Mouse (Mus musculus): ENCODE measurements around the gene Cpeb3. TPM values are rescaled to one million over a fixed set of nuclear protein-coding genes. Genes with fewer than 3 reads are reported as not detected.
"Not testable (repeated sequence)": the region's sequence is repeated elsewhere in the genome, so short reads cannot be mapped to it uniquely, and the experiment has no call there.

Gene Cpeb3
- total RNA-seq, 1 experiment, result 1.8 TPM

GRCm38 (mm10) chr19:37237712-37238437 is 29.5 kb upstream of the Cpeb3 start:
- DNase-seq (ENCODE audit: low read depth, low spot score), result no peak
- peaks cover 0 to 4% of the 10 kb centered on the region in 2 experiments; a peak in 3 of 4 replicates for H3K4me1 ChIP-seq (ENCODE audit: control insufficient read depth in 2 of 2, insufficient read depth in 2 of 2, low read length in 2 of 2, poor library complexity in 1 of 2)
- H3K36me3 ChIP-seq (ENCODE audit: control insufficient read depth, insufficient read depth, low read length, poor library complexity, severe bottlenecking), result no peaks in the 10 kb centered on the region
- no peak overlapping the region for H3K9ac ChIP-seq (ENCODE audit: insufficient read depth, low read depth, low read length, poor library complexity, severe bottlenecking)
- no peak overlapping the region for H3K27ac ChIP-seq (ENCODE audit: insufficient read depth, low read depth, low read length, poor library complexity, severe bottlenecking)
- in situ Hi-C loops (cut with MboI; ENCODE audit: low sequenced_read_pairs in 2 of 2, unreplicated experiment in 2 of 2), result no loop called here
- H3K4me3 ChIP-seq (ENCODE audit: insufficient read depth in 1 of 2, low read depth in 1 of 2, low read length in 2 of 2, poor library complexity in 1 of 2, severe bottlenecking in 1 of 2), result peak overlapping the region in 1 of 2 experiments; percentile 32; a peak in 2 of 4 replicates
- no peak for TF ChIP-seq ZC3H11A (IDR thresholded peaks at IDR 0.05; ENCODE audit: borderline replicate concordance, low read depth, low read length)
- TF ChIP-seq CHD2 (IDR thresholded peaks at IDR 0.05; ENCODE audit: low read depth, low read length), result no peak
- TF ChIP-seq ZNF384 (IDR thresholded peaks at IDR 0.05; ENCODE audit: low read depth, low read length), result no peak
- TF ChIP-seq HCFC1 (IDR thresholded peaks at IDR 0.05; ENCODE audit: borderline replicate concordance, insufficient read depth, low read length), result no peak
- no peak for TF ChIP-seq MAFK (IDR thresholded peaks at IDR 0.05; ENCODE audit: insufficient read depth, low read depth, low read length)
- no peaks in the 10 kb centered on the region for H3K9me3 ChIP-seq (ENCODE audit: control insufficient read depth, insufficient read depth, low read depth, low read length)

- Histone ChIP-seq H3K9ac (ENCODE audit: insufficient read depth, low read depth, low read length, poor library complexity, severe bottlenecking) (no peak overlapping the region), H3K9me3 (ENCODE audit: control insufficient read depth, insufficient read depth, low read depth, low read length) (no peaks in the 10 kb centered on the region), H3K36me3 (ENCODE audit: control insufficient read depth, insufficient read depth, low read length, poor library complexity, severe bottlenecking) (no peaks in the 10 kb centered on the region), H3K4me3 (ENCODE audit: insufficient read depth in 1 of 2, low read depth in 1 of 2, low read length in 2 of 2, poor library complexity in 1 of 2, severe bottlenecking in 1 of 2) (no peak overlapping the region), H3K4me1 (ENCODE audit: control insufficient read depth in 2 of 2, insufficient read depth in 2 of 2, low read length in 2 of 2, poor library complexity in 1 of 2) (peaks cover 0 to 4% of the 10 kb centered on the region in 2 experiments; a peak in 3 of 4 replicates), H3K27ac (ENCODE audit: insufficient read depth, low read depth, low read length, poor library complexity, severe bottlenecking) (no peak overlapping the region)
- in situ Hi-C loops (cut with MboI; ENCODE audit: low sequenced_read_pairs in 2 of 2, unreplicated experiment in 2 of 2), result no loop called here
- TF ChIP-seq ZC3H11A (IDR thresholded peaks at IDR 0.05; ENCODE audit: borderline replicate concordance, low read depth, low read length) (no peak), ZNF384 (IDR thresholded peaks at IDR 0.05; ENCODE audit: low read depth, low read length) (no peak), HCFC1 (IDR thresholded peaks at IDR 0.05; ENCODE audit: borderline replicate concordance, insufficient read depth, low read length) (no peak), CHD2 (IDR thresholded peaks at IDR 0.05; ENCODE audit: low read depth, low read length) (no peak), MAFK (IDR thresholded peaks at IDR 0.05; ENCODE audit: insufficient read depth, low read depth, low read length) (no peak)
- DNase-seq (ENCODE audit: low read depth, low spot score), result no peak
Observed at GRCm38 (mm10) chr19:37237306-37237705, 28.9 kb upstream of the Cpeb3 start.

GRCm38 (mm10) chr19:37235818-37236217 is 27.4 kb upstream of the Cpeb3 start:
- H3K36me3 ChIP-seq (ENCODE audit: control insufficient read depth, insufficient read depth, low read length, poor library complexity, severe bottlenecking), result no peaks in the 10 kb centered on the region
- H3K4me1 ChIP-seq (ENCODE audit: control insufficient read depth in 2 of 2, insufficient read depth in 2 of 2, low read length in 2 of 2, poor library complexity in 1 of 2), result peaks cover 0 to 4% of the 10 kb centered on the region in 2 experiments; a peak in 3 of 4 replicates
- H3K9me3 ChIP-seq (ENCODE audit: control insufficient read depth, insufficient read depth, low read depth, low read length), result no peaks in the 10 kb centered on the region
- no peak overlapping the region for H3K4me3 ChIP-seq (ENCODE audit: insufficient read depth in 1 of 2, low read depth in 1 of 2, low read length in 2 of 2, poor library complexity in 1 of 2, severe bottlenecking in 1 of 2)
- no peak overlapping the region for H3K27ac ChIP-seq (ENCODE audit: insufficient read depth, low read depth, low read length, poor library complexity, severe bottlenecking)
- in situ Hi-C loops (cut with MboI; ENCODE audit: low sequenced_read_pairs in 2 of 2, unreplicated experiment in 2 of 2), result no loop called here
- TF ChIP-seq ZC3H11A (IDR thresholded peaks at IDR 0.05; ENCODE audit: borderline replicate concordance, low read depth, low read length), result no peak
- no peak for TF ChIP-seq HCFC1 (IDR thresholded peaks at IDR 0.05; ENCODE audit: borderline replicate concordance, insufficient read depth, low read length)
- no peak for TF ChIP-seq ZNF384 (IDR thresholded peaks at IDR 0.05; ENCODE audit: low read depth, low read length)
- TF ChIP-seq MAFK (IDR thresholded peaks at IDR 0.05; ENCODE audit: insufficient read depth, low read depth, low read length), result no peak
- TF ChIP-seq CHD2 (IDR thresholded peaks at IDR 0.05; ENCODE audit: low read depth, low read length), result no peak
- H3K9ac ChIP-seq (ENCODE audit: insufficient read depth, low read depth, low read length, poor library complexity, severe bottlenecking), result no peak overlapping the region
- DNase-seq (ENCODE audit: low read depth, low spot score), result no peak

- Histone ChIP-seq H3K9me3 (ENCODE audit: control insufficient read depth, insufficient read depth, low read depth, low read length) (no peaks in the 10 kb centered on the region), H3K9ac (ENCODE audit: insufficient read depth, low read depth, low read length, poor library complexity, severe bottlenecking) (peak overlapping the region; percentile 2), H3K4me3 (ENCODE audit: insufficient read depth in 1 of 2, low read depth in 1 of 2, low read length in 2 of 2, poor library complexity in 1 of 2, severe bottlenecking in 1 of 2) (peak overlapping the region; percentile 48 to 53), H3K4me1 (ENCODE audit: control insufficient read depth in 2 of 2, insufficient read depth in 2 of 2, low read length in 2 of 2, poor library complexity in 1 of 2) (peaks cover 0 to 2% of the 10 kb centered on the region in 2 experiments; a peak in 3 of 4 replicates), H3K27ac (ENCODE audit: insufficient read depth, low read depth, low read length, poor library complexity, severe bottlenecking) (no peak overlapping the region), H3K36me3 (ENCODE audit: control insufficient read depth, insufficient read depth, low read length, poor library complexity, severe bottlenecking) (no peaks in the 10 kb centered on the region)
- TF ChIP-seq ZNF384 (IDR thresholded peaks at IDR 0.05; ENCODE audit: low read depth, low read length) (no peak), MAFK (IDR thresholded peaks at IDR 0.05; ENCODE audit: insufficient read depth, low read depth, low read length) (no peak), CHD2 (IDR thresholded peaks at IDR 0.05; ENCODE audit: low read depth, low read length) (no peak), ZC3H11A (IDR thresholded peaks at IDR 0.05; ENCODE audit: borderline replicate concordance, low read depth, low read length) (no peak), HCFC1 (IDR thresholded peaks at IDR 0.05; ENCODE audit: borderline replicate concordance, insufficient read depth, low read length) (no peak)
- in situ Hi-C loops (cut with MboI; ENCODE audit: low sequenced_read_pairs in 2 of 2, unreplicated experiment in 2 of 2), result no loop called here
- DNase-seq (ENCODE audit: low read depth, low spot score), result no peak
Observed at GRCm38 (mm10) chr19:37233561-37234539, 25.4 kb upstream of the Cpeb3 start.

GRCm38 (mm10) chr19:37232598-37232997 is 24.2 kb upstream of the Cpeb3 start:
- H3K36me3 ChIP-seq (ENCODE audit: control insufficient read depth, insufficient read depth, low read length, poor library complexity, severe bottlenecking); DNase-seq (ENCODE audit: low read depth, low spot score); H3K27ac ChIP-seq (ENCODE audit: insufficient read depth, low read depth, low read length, poor library complexity, severe bottlenecking); H3K4me3 ChIP-seq (ENCODE audit: insufficient read depth in 1 of 2, low read depth in 1 of 2, low read length in 2 of 2, poor library complexity in 1 of 2, severe bottlenecking in 1 of 2); H3K9ac ChIP-seq (ENCODE audit: insufficient read depth, low read depth, low read length, poor library complexity, severe bottlenecking); H3K9me3 ChIP-seq (ENCODE audit: control insufficient read depth, insufficient read depth, low read depth, low read length); H3K4me1 ChIP-seq (ENCODE audit: control insufficient read depth in 2 of 2, insufficient read depth in 2 of 2, low read length in 2 of 2, poor library complexity in 1 of 2); in situ Hi-C loops (cut with MboI; ENCODE audit: low sequenced_read_pairs in 2 of 2, unreplicated experiment in 2 of 2): not testable (repeated sequence)

Data from ES-E14 (cell line).